Mouse (Mus musculus): Measurements from ENCODE around the gene Spdef. TPM values are rescaled to one million over a fixed set of nuclear protein-coding genes. Genes with fewer than 3 reads are reported as not detected.

Spdef gene
- 20.0 and 21.9 TPM in 2 replicates for polyA plus RNA-seq (2015; fragmentation: Nextera tagmentation; extraction: Ambion mirVana)

DNA sequence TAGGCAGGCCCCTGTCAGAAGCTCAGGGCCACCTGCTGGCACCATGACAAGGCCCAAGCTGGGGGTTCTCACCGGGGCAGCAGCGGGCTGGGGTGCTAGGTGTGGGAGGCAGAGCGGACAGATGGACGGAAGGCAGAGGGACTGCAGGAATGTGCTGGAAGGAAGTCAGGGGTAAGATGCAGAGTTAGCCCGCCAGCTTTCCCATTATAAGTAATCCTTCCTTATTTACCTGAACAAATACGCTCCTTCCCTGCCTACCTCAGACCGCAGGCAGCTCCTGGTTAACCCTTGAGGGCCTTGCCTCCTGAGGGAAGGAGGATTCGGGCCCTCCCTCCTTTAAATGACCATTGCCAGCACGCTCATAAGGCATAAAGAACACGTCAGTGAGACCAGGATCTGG, at the start of gene Spdef:
Spdef (minus strand) TSS at position 186 of the 400 bp plus-strand sequence.
- Histone ChIP-seq H3K36me3 (ENCODE audit: control insufficient read depth, insufficient read depth, low read length) (no peaks in the 10 kb centered on the region), H3K27ac (ENCODE audit: low read length) (no peak within 1 kb of the TSS), H3K27me3 (replicated peaks; ENCODE audit: control insufficient read depth, insufficient read depth, low read length) (no peaks in the 10 kb centered on the region), H3K9ac (ENCODE audit: low read depth, low read length) (peak within 1 kb of the TSS; percentile 44; the same call in 1 of the 2 replicates), H3K9me3 (ENCODE audit: control insufficient read depth, low read length) (no peaks in the 10 kb centered on the region), H3K4me2 (ENCODE audit: low read depth, low read length) (no peak within 1 kb of the TSS), H3K4me3 (ENCODE audit: low read length) (peak within 1 kb of the TSS; percentile 26), H3K4me1 (ENCODE audit: control insufficient read depth, insufficient read depth, low read length) (peaks cover 17% of the 10 kb centered on the region; the same call in 1 of the 2 replicates)
- 60% methylated on average over 10 of the region's 10 CpGs for WGBS
- no peak for ATAC-seq

DNA sequence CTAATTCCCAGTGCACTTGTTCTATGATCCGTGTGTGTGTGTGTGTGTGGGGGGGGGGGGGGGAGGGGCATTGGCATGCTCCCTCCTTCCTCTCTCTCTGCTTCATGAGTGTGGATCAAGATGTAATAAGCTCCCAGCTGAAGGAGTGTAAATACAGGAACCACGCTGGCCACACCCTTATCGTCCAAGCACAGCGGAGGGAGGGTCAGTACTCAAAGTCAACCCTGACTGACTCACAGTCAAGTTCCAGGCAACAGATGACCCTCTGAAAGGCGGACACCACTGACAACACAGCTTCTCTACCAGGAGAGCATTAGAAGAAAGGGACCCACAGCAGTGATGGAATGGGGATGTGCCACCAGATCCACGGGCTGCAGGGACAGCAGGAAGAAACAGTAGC, 49.1 kb upstream of the Spdef start:
- H3K9me3 ChIP-seq (ENCODE audit: control insufficient read depth, low read length), result no peaks in the 10 kb centered on the region
- ATAC-seq, result peak; percentile 62
- H3K27me3 ChIP-seq (replicated peaks; ENCODE audit: control insufficient read depth, insufficient read depth, low read length), result no peaks in the 10 kb centered on the region
- no peaks in the 10 kb centered on the region for H3K36me3 ChIP-seq (ENCODE audit: control insufficient read depth, insufficient read depth, low read length)
- H3K4me2 ChIP-seq (ENCODE audit: low read depth, low read length), result no peak overlapping the region
- H3K27ac ChIP-seq (ENCODE audit: low read length), result no peak overlapping the region
- H3K4me1 ChIP-seq (ENCODE audit: control insufficient read depth, insufficient read depth, low read length), result peaks cover 6% of the 10 kb centered on the region; the same call in 1 of the 2 replicates
- no peak overlapping the region for H3K4me3 ChIP-seq (ENCODE audit: low read length)
- no peak overlapping the region for H3K9ac ChIP-seq (ENCODE audit: low read depth, low read length)
- 59% methylated on average over 6 of the region's 6 CpGs for WGBS

DNA sequence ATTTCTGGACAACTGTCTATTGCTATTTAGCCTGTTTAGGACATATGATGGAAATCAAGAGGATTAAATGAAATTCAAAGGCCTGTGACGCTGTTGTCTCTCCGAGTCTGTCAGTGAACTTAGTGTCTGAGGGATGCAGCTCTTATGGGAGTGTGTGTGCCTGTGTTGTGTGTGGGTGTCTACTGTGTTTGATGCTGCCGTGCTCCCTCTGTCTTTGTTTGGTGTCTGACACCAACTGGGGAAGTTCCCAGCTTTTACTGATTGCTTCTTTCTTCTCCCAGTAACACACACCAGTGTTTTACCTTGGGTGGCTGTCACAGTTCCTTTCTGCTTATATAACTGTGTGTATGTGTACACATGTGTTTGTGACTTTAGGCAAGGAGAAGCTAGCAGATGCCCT, 45.4 kb upstream of the Spdef start:
- WGBS, result 91% methylated on average over 3 of the region's 3 CpGs
- no peaks in the 10 kb centered on the region for H3K36me3 ChIP-seq (ENCODE audit: control insufficient read depth, insufficient read depth, low read length)
- peaks cover 6% of the 10 kb centered on the region; the same call in 1 of the 2 replicates for H3K4me1 ChIP-seq (ENCODE audit: control insufficient read depth, insufficient read depth, low read length)
- H3K9me3 ChIP-seq (ENCODE audit: control insufficient read depth, low read length), result no peaks in the 10 kb centered on the region
- H3K27me3 ChIP-seq (replicated peaks; ENCODE audit: control insufficient read depth, insufficient read depth, low read length), result no peaks in the 10 kb centered on the region
- H3K9ac ChIP-seq (ENCODE audit: low read depth, low read length), result no peak overlapping the region
- H3K27ac ChIP-seq (ENCODE audit: low read length), result no peak overlapping the region
- no peak overlapping the region for H3K4me2 ChIP-seq (ENCODE audit: low read depth, low read length)
- no peak overlapping the region for H3K4me3 ChIP-seq (ENCODE audit: low read length)
- no peak for ATAC-seq

DNA sequence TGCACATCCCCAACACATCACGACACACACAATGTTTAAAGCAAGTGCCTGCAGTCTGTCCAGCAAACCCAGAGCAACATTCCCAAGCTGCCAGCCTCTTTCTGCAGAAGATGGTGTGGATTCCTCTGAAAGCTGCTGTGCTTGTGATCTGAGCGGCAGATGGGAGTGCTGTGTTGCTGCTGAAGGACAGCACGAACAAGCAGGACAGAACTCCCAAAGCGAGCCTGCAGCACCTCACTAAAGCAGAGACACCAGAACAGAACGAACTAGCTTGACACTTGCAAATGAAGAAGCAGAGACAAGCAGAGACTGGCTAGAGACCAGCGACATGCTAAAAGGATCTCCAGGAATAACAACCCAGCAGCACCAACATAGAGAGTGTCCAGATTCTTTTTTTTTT, 42.9 kb upstream of the Spdef start:
- 77% methylated on average over 6 of the region's 6 CpGs for WGBS
- no peak for ATAC-seq
- H3K4me1 ChIP-seq (ENCODE audit: control insufficient read depth, insufficient read depth, low read length), result no peaks in the 10 kb centered on the region; the same call in 1 of the 2 replicates
- no peaks in the 10 kb centered on the region for H3K9me3 ChIP-seq (ENCODE audit: control insufficient read depth, low read length)
- no peaks in the 10 kb centered on the region for H3K36me3 ChIP-seq (ENCODE audit: control insufficient read depth, insufficient read depth, low read length)
- no peak overlapping the region for H3K4me3 ChIP-seq (ENCODE audit: low read length)
- no peak overlapping the region for H3K4me2 ChIP-seq (ENCODE audit: low read depth, low read length)
- no peak overlapping the region for H3K9ac ChIP-seq (ENCODE audit: low read depth, low read length)
- no peaks in the 10 kb centered on the region for H3K27me3 ChIP-seq (replicated peaks; ENCODE audit: control insufficient read depth, insufficient read depth, low read length)
- no peak overlapping the region for H3K27ac ChIP-seq (ENCODE audit: low read length)

DNA sequence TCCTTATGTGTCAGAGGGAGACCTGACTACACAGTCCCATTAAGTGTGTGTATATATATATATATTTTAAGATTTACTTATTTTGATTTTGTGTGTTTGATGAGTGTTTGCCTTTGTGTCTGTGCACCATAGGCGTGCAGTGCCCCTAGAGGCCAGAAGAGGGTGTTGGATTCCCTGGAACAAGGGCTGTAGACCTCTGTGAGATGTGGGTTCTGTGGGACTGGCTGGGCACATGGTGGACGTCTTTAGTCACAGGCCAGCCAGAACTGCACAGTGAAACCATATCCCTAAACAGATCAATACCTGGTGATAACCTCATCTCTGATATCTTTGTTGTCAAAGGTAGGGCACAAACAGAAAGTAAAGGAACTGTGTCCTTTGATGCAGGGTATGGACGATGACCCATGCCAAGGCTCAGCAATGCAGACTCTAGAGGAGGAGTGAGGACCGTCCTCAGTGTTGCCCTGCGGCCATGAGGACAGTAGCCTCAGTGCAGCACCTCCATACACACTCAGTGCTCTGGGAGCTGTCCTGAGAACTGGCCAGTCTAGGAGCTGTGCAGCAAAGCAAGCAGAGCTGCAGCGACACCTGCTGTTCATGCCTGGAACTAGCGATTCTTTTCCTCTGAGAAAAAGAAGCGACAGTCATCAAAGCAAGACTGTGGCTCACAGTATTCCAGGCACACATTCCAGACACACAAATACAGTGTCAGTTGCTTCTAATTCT, 40.2 kb upstream of the Spdef start:
- Histone ChIP-seq H3K36me3 (ENCODE audit: control insufficient read depth, insufficient read depth, low read length) (peaks cover 14% of the 10 kb centered on the region), H3K4me1 (ENCODE audit: control insufficient read depth, insufficient read depth, low read length) (no peaks in the 10 kb centered on the region), H3K27me3 (replicated peaks; ENCODE audit: control insufficient read depth, insufficient read depth, low read length) (no peaks in the 10 kb centered on the region), H3K9me3 (ENCODE audit: control insufficient read depth, low read length) (peaks cover 5% of the 10 kb centered on the region; the same call in 1 of the 2 replicates), H3K9ac (ENCODE audit: low read depth, low read length) (no peak overlapping the region), H3K4me2 (ENCODE audit: low read depth, low read length) (no peak overlapping the region), H3K4me3 (ENCODE audit: low read length) (no peak overlapping the region), H3K27ac (ENCODE audit: low read length) (no peak overlapping the region)
- ATAC-seq, result peak; percentile 50
- WGBS, result 63% methylated on average over 8 of the region's 8 CpGs

DNA sequence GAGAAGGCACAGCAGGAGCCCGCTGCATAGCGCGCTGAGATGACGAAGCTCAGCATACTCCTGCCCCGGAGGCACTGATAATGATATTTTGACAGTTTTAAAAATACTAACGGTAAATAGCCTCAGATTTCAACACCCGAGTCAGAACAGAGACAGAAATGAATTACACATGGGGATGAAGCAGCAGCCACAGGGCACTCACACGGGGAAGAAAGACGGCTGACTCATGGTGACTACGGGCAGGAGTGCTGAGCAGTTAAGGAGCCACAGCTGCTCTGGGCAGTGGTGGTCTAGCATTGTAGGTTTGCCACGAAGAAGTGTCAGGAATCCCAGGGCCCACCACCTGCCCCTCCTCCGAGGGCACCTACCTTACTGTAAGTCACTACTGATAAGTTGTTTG, 38.8 kb upstream of the Spdef start:
- H3K36me3 ChIP-seq (ENCODE audit: control insufficient read depth, insufficient read depth, low read length), result peaks cover 14% of the 10 kb centered on the region
- H3K4me2 ChIP-seq (ENCODE audit: low read depth, low read length), result no peak overlapping the region
- peaks cover 5% of the 10 kb centered on the region; the same call in 1 of the 2 replicates for H3K9me3 ChIP-seq (ENCODE audit: control insufficient read depth, low read length)
- 87% methylated on average over 12 of the region's 12 CpGs for WGBS
- no peak overlapping the region for H3K4me3 ChIP-seq (ENCODE audit: low read length)
- no peak overlapping the region for H3K9ac ChIP-seq (ENCODE audit: low read depth, low read length)
- H3K27me3 ChIP-seq (replicated peaks; ENCODE audit: control insufficient read depth, insufficient read depth, low read length), result no peaks in the 10 kb centered on the region
- no peak for ATAC-seq
- 0 out of 2 replicates have a peak, but pooled peaks cover 3% of the 10 kb centered on the region for H3K4me1 ChIP-seq (ENCODE audit: control insufficient read depth, insufficient read depth, low read length)
- no peak overlapping the region for H3K27ac ChIP-seq (ENCODE audit: low read length)

DNA sequence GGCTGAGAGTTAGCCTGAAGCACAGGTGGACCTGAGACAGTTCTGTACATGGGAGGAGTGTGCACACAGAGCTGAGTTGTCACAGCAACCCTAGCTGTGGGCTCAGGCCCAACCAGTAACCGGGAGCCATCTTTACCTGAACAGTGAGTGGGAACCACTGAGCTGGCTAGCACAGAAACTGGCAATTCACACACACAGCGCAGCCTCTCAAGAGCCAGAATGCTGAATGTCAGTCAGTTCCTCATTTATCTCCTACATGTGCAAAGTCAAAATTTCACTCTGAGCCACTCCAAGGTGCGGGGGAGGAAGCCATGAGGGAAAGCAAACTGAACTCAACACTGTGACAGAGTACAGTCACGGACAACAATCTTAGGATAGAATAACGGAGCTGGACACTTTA, 38.4 kb upstream of the Spdef start:
- no peak for ATAC-seq
- Histone ChIP-seq H3K4me1 (ENCODE audit: control insufficient read depth, insufficient read depth, low read length) (peaks cover 5% of the 10 kb centered on the region; the same call in 1 of the 2 replicates), H3K9me3 (ENCODE audit: control insufficient read depth, low read length) (peaks cover 5% of the 10 kb centered on the region; the same call in 1 of the 2 replicates), H3K9ac (ENCODE audit: low read depth, low read length) (no peak overlapping the region), H3K36me3 (ENCODE audit: control insufficient read depth, insufficient read depth, low read length) (peaks cover 14% of the 10 kb centered on the region), H3K27me3 (replicated peaks; ENCODE audit: control insufficient read depth, insufficient read depth, low read length) (no peaks in the 10 kb centered on the region), H3K27ac (ENCODE audit: low read length) (no peak overlapping the region), H3K4me3 (ENCODE audit: low read length) (no peak overlapping the region), H3K4me2 (ENCODE audit: low read depth, low read length) (no peak overlapping the region)
- WGBS, result 89% methylated on average over 5 of the region's 5 CpGs

DNA sequence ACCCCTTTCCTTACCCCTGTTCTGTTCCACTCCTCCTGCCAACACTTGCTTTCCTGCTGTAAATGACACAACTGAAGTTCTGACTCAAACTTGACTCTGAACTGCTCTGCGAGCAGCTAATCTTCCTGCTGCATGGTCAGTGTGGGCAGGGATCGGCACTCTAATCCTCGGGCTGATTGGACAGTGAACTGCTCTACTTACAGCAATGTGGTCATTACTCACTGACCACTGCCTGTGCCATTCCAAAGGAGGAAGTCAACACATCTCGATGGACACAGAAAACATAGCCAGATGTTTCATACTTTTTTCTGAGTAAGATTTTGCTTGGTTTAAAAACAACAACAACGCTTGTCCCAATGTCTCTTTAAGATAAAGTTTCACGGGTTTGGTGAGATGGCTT, 36.3 kb upstream of the Spdef start:
- H3K4me1 ChIP-seq (ENCODE audit: control insufficient read depth, insufficient read depth, low read length), result peaks cover 6% of the 10 kb centered on the region
- no peaks in the 10 kb centered on the region for H3K27me3 ChIP-seq (replicated peaks; ENCODE audit: control insufficient read depth, insufficient read depth, low read length)
- no peak for ATAC-seq
- WGBS, result 95% methylated on average over 6 of the region's 6 CpGs
- no peak overlapping the region for H3K4me2 ChIP-seq (ENCODE audit: low read depth, low read length)
- H3K4me3 ChIP-seq (ENCODE audit: low read length), result no peak overlapping the region
- no peak overlapping the region for H3K9ac ChIP-seq (ENCODE audit: low read depth, low read length)
- peaks cover 5% of the 10 kb centered on the region; the same call in 1 of the 2 replicates for H3K9me3 ChIP-seq (ENCODE audit: control insufficient read depth, low read length)
- H3K36me3 ChIP-seq (ENCODE audit: control insufficient read depth, insufficient read depth, low read length), result peaks cover 14% of the 10 kb centered on the region
- no peak overlapping the region for H3K27ac ChIP-seq (ENCODE audit: low read length)

DNA sequence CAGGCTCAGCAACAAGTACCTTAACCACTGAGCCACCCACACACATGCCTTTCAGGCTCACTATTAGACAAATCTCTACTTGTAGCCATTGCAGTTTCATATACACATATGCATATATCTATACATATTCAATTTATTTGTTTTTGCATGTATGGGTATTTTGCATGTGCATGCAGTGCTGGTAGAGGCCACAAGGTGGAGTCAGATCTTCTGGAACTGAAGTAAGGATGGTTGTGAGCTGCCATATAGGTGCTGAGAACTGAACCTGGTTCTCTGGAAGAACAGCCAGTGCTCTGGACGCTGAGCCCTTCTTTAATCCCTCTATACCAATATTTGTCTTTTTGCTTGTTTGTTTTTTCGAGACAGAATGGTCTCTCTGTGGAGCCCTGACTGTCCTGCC, 35.7 kb upstream of the Spdef start:
- WGBS, result 86% methylated on average over 2 of the region's 2 CpGs
- no peak for ATAC-seq
- peaks cover 14% of the 10 kb centered on the region for H3K36me3 ChIP-seq (ENCODE audit: control insufficient read depth, insufficient read depth, low read length)

More for the DNA sequence above, 35.7 kb upstream of the Spdef start:
- no peaks in the 10 kb centered on the region for H3K27me3 ChIP-seq (replicated peaks; ENCODE audit: control insufficient read depth, insufficient read depth, low read length)
- no peak overlapping the region for H3K4me3 ChIP-seq (ENCODE audit: low read length)
- H3K27ac ChIP-seq (ENCODE audit: low read length), result no peak overlapping the region
- peaks cover 5% of the 10 kb centered on the region; the same call in 1 of the 2 replicates for H3K9me3 ChIP-seq (ENCODE audit: control insufficient read depth, low read length)
- peaks cover 6% of the 10 kb centered on the region for H3K4me1 ChIP-seq (ENCODE audit: control insufficient read depth, insufficient read depth, low read length)
- no peak overlapping the region for H3K4me2 ChIP-seq (ENCODE audit: low read depth, low read length)
- no peak overlapping the region for H3K9ac ChIP-seq (ENCODE audit: low read depth, low read length)

Measured in intestine, embryonic 16.5 days (tissue).